Mouse (Mus musculus) adrenal gland, adult 8-10 months (tissue): ENCODE measurements around the gene Ifngr2. TPM values are rescaled to one million over a fixed set of nuclear protein-coding genes. Genes with fewer than 3 reads are reported as not detected.

ENCODE experiments used
- DNase-seq: peaks from one replicate; pipeline ENCODE4 v3.0.0; 2022
- total RNA-seq, 4 experiments: library from RNA; stranded (reverse); gene quantifications; 2 replicates each; pipeline ENCODE4 v1.2.4; 2022

The Ifngr2 gene
- total RNA-seq, 4 experiments from 2014 or later, result 21.8 to 35.9 (median 29.7) TPM

DNA sequence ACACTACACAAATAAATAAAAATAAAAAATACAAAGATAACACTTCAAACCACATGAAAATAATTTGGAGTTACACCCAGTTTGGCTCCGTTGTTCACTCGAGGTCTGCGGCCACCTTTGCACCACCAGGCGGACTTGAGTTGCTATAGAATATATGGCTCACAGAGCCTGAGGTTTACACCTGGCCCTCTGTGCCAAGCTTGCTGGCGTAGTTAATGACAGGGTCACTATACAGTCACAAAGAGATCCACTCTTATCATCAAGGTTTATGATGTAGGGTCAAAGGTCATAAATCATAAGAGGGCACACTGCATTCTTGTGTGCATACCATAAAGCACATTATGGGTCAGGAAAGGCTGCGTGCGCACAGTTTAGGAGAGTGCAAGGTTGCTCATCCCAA lies 19.1 kb downstream of the Ifngr2 start:
- no peak for DNase-seq

DNA sequence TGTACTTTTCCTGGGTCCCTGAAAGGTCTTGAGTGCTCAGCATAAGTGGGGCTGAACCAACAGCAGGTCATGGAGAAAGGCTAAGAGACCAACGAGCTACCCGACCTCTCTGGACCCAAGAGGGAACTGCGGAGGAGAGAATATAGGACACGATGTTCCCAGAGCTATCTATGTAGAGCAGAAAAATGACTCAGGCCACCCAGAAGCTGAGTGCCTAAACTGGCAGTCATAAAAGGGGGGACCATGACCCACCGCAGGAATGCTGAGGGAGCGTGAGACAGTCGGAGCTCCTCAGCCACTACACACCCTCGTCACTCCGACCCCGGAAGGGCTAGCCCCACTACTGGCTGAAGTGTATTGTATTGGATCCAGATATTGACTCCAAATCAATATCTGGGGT lies 22.1 kb downstream of the Ifngr2 start:
- DNase-seq, result no peak

DNA sequence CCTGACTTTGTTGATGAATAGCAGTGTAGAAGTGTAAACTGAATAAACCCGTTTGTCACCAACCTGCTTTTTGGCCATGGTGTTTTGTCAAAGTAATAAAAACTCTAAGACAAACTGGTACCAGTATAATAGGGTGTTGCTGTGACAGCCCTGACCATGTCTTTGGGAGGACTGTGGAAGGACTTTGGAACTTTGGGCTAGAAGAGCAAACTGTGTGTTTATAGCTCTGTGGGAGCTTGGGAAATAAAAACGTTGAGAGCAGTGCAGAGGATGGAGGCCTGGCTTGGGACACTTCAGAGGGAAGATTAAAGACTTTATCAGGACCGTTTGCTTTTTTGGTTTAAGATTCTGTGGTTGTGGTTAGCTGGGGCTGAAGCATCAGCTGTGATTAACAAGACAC lies 24.2 kb downstream of the Ifngr2 start:
- DNase-seq, result no peak

DNA sequence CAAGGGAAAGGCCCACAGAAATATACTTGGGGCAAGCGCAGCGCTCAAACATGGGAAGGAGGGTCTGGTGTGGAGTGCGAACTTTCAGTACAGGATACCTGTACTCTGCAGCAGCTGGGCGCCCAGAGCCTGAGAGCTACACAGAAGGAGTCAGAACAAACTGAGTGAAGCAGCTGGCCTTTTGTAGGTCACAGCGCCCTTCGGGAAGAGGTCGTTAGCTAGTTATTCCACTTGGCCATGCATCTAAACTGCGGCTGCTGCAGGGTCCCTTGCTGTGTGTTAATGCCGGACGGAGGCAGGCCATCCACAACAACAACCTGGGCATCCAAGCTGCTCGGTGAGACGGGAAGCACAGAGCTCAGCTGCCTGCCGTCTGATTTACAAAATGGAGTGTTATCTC lies 28.3 kb downstream of the Ifngr2 start:
- DNase-seq, result no peak

DNA sequence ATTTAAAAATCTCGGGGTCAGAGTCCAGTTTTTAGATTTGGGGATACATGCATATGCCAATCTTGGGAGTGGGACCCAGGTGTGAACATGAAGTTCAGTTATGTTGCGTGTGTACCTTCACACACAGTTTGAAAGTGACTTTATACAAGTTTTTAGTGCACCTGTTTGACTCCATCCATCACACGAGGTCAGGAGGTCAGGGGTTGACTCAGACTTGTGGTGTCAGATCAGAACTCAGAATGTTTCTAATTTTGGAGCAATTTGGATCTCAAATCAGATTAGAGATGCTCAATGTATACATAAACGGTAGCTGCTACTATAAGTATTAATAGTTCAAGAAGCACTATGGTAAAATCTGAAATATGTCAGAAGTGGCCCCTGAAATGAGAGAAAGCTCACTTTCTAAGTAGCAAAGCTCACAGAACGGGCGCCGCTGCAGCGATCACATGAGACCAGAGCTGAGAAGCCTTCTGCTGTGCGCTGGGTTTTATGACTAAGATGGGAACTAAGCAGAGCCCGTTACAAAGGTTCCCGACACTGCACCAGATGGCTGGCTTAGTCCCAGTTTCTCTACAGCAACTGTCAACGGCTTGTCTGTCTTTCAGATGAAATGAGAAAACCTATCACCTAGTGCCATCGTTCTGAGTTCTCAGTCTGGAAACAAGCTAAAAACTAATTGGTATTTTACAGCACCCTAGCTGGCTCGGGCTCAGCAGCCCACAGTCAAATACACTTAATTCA lies 32.3 kb downstream of the Ifngr2 start:
- DNase-seq, result no peak

DNA sequence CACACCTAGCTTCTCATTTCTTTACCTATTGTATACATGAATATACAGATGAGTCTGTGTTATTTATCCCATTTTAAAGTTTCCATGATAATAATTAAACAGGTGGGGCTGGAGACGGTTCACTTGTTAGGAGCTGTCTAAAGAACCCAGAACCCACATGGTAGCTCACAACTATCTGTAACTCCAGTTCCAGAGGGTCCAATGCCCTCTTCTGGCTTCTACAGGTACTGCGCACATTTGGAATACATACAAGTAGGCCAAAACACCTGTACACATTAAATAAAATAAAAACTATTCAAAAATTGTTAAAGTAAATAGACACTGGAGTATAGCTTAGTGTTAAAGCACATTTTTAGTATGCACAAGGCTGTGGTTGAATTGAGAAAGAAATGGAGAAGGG lies 35.4 kb downstream of the Ifngr2 start:
- no peak for DNase-seq

DNA sequence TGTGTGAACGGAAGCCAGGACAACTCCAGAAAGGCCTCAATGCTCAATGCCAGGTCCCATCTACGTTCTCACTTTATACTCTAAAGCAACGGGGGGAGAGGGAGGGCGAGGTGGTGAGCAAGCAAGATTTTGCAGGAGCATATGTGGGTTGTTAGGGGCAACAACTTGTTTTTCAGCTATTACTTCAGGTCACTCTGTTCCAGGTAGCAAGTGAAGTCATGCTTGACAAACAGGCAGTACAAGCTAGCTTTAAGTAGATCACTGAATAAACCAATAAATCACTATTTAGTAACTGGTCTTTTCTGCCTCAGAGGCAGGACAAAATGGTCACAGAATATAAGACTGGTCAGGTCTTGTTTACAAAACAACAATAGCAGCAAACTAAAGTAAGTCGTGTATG lies 38.7 kb downstream of the Ifngr2 start:
- DNase-seq, result no peak

DNA sequence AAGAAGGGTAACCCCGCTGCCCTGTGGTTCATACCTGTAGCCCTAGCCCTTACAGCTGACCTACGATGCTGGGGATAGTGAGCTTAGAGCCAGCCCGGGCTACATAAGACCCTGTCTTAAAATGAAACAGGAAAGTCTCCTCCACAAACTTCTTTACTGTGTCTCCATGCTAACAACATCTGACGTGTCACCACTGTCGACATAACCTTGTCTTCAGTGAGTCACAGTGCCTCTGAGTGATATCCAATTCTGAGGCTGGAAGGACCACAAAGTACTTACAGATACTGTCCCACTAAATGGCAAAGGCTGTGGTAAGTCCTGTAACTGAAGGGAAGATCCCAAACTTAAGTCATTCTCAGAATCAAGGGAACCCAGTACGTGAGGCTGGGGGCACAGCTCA lies 39.4 kb downstream of the Ifngr2 start:
- no peak for DNase-seq

DNA sequence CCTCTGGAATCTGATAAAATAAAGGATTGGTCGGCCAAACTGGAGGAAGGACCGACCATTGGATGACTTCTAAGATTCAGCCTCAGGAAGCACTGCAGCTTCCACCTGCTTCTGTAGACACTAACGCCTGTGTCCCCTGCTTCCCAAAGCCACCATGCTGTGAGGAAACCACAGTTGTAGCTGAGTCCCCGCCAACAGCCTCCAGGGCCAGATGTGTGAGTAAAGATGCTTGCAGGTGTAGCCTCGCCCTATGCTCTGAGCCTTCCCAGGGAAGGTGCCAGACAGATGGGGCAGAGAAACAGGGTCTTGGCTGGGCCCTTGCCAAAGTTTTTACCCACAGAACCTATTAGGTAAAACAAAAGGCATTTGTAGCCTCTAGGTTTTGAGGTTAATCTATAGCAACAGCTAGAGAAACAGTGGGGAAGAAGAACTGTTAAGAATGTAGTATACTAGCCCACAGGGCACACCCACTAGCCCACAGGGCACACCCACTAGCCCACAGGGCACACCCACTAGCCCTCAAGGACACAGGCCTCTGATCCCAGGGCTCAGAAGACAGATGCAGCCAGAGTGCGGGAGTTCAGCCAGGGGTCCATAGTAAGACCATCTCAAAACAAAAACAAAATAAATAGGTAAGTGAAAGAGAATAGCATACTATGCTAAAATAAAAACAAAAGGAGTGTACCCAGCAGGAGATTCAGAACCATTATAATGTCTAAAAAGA lies 41.0 kb downstream of the Ifngr2 start:
- no peak for DNase-seq

DNA sequence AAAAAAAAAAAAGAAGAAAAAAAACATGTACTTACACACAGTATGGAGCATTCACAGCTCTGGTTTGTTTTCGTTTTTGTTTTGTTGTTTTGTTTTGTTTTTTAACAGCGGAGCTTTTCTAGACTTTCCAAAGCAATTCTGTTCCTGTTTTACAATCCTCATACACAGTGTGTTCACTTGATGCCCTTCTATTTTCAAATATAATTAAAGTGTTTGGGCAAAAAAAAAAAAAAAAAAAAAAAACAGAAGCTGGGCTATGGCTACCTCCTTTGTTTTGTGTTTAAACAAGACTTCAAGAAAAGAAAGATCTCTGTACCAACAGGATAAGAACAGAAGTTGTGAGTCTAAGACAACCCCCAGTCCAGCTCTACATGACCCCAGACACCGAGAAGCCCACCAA lies 41.8 kb downstream of the Ifngr2 start:
- no peak for DNase-seq

DNA sequence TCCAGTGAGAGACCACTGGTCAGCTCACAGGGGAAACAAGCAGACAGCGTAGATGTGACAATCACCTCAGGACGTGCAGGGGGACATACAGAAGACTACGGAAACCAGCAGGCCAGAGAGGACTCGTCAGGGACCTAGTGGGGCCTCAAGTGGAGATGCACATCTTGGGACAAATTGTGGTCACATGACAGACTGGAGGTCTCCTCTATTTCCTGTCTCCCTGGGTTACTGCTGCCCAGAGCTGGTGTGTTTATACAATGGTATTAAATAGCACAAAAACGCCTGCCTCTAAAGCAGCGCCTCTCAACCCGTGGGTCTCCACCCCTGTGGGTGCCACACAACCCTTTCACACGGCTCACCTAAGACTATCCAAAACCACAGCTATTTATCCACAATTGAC lies 45.3 kb downstream of the Ifngr2 start:
- no peak for DNase-seq

DNA sequence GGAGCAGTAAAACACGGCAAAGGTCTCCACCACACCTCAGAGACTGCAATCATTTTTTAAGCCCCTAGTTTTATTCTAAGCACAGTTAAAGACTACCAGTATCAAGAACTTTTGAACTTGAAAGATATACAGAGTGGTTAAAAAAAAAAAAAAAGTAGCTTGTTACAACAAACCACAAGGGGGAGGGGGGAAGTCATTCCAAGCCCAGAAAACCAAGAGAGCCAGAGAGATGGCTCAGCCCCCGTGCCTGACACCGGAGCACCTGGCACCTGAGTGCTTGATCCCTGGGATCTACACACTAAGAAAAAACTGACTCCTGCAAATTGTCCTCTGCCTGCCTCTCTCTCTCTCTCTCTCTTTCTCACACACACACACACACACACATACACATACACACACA lies 46.4 kb downstream of the Ifngr2 start:
- DNase-seq, result no peak

DNA sequence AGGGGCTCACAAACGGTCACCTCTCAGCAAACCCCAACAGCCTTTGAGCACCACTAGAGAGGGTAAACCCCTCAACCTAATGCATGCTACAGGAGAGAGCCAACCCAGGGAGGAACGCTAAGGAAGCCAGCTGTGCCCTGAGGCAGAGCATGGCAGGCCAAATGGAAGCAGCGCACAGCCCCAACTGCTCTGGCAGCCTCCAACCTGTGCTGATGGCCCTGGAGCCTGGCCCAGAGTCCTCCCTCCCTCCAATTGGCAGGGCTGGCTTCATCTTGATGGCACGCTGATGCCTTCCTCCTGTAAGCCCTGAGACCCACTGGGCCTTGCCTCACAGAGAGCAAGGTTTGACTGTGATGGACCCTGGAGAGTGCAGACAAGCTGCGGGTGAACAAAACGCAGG lies 48.2 kb downstream of the Ifngr2 start:
- no peak for DNase-seq

DNA sequence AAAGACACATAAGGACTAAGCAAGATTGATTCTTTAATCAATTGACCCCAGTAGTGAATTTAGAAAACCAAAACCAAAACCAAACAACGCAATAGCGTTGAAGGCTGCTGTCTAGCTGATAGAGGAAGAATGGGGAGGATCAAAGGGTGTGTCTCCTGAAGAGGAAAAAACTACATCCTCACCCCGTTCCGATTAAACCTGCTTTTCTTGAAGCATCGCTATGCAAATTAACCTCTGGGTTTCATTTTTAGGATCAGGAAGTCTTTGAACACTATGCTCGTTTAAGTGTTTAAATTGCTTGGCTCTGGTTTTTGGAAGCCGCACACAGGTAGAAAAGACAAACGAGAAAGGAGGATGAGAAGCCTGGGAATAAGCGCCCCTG lies 49.5 kb downstream of the Ifngr2 start:
- DNase-seq, result no peak

DNA sequence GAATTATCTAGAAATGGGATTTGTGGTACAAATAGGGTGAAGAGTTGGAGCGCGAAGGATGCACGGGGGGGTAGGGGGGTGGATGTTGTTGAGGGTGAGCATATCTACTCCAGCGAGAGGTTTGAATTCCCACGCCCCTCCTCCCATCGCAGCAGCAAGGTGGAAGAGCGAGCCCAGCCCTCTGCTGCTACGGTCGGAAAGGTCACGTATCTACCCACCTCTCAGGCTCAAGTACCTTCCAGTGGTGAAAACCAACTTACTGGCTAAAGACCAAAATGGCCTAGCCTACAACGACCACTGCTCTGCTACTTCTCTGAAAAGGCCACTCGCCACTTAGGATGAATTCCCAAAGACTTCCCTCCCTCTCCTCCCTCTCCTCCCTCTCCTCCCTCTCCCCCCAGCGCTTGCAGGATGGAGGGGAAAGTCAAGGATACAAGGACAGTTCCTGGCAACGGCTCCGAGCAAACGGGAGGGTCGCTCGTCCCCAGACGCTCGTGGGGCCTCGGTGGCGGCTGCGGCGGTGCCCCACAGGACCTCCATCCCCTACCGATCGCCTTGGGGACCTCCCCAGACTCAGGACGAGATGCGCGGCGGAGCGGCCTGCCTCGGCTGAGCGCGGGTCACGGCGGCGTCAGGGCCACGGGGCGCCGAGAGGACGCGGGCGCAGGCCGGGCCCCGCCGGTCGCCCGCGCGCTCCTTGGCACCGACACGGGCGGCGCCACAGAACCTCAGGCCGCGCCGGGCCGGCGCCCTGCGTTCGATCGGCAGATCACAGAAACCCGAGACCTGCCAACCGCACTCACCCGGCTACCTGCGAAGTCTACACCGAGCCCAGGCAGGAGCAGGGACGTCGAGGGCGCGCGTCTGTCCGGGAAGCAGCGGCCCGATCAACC lies 50.2 kb downstream of the Ifngr2 start:
- no peak for DNase-seq

DNA sequence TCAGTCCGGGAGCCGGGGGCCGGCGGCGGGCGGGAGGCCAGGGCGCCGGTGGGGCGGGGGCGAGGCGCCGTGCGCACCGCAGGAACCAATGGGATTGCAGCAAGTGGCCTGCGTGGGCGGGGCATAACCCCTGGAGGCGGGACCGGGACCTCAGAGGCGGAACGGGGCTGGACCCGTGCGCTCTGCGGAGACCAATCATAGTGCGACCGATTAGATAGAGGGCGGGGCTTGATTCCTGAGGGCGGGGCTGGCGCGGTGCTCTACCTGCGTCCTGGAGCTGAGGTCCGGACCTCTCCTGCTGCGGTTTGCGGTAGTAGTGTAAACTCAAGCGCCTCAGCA lies 50.8 kb downstream of the Ifngr2 start, which contains the start of gene Tmem50b:
Gene Tmem50b (minus strand): TSS at position 129 of the 339 bp plus-strand sequence.
- DNase-seq, result peak; percentile 98

DNA sequence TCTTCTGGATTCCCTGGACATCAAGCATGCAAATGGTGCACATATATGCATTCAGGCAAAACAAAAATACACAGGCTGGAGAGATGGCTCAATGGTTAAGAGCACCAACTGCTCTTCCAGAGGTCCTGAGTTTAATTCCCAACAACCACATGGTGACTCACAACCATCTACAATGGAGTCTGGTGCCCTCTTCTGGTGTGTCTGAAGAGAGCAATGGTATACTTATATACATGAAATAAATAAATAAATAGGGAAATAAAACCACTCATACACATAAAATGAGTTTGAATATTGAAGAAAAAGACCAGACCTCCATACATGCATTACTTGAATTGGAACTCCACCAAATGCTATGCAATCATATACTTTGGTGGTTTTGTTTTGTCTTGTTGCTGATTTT lies 52.4 kb downstream of the Ifngr2 start:
- no peak for DNase-seq

DNA sequence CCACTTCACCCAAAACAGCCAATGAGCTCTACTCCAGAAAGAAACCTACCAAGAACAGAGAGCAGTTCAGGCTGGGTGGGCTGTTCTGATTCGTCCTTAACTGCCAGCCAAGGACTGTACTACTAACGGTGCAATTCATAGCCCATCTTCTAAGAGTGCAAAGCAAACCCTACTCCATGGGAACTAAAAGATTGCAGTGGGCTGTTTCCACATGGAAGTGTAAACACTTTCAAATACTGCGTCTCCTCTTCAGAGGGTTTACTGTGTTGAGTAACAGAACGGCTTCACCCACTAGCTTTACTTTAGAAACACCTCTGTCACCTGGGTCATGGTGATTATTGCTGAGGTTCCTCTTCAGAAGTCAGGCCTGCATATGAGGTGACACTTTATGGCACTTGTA lies 54.2 kb downstream of the Ifngr2 start:
- no peak for DNase-seq

DNA sequence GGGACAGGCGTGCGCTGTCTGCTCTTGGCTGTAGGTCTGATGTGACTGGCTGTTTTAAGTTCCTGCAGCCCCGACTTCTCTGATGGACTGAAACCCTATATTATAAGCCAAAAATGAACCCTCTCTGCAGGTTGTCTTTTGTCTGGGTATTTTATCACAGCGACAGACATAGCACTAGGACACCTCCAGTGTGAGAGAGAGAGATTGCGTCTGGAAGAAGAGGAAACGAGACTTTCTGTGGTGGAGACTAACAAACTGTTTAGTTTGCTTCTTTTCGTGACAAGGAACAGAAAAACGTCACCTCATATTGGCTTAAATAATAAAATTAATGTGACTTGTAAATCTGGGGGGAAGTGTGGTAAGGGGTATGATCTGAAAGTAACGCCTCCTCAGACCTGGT lies 54.8 kb downstream of the Ifngr2 start:
- no peak for DNase-seq

DNA sequence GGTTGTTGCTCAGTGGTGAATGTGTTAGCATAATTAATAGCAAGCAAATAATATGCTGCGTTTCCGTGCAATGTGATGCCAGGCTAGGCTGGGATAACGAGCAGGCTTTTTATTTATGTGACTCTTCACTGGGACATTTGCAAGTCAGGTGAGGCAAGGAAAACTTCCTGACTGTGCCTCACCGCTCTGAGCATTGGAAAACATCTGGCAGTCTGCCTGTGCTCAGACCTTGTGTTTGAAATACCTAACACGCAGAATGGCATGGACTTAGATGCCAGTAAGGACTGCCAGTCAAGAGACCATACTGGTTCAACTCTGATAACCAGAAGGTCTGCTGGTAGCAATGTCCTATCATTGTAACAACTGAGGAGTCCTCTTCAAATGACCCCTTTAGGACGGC lies 58.3 kb downstream of the Ifngr2 start:
- DNase-seq, result no peak

DNA sequence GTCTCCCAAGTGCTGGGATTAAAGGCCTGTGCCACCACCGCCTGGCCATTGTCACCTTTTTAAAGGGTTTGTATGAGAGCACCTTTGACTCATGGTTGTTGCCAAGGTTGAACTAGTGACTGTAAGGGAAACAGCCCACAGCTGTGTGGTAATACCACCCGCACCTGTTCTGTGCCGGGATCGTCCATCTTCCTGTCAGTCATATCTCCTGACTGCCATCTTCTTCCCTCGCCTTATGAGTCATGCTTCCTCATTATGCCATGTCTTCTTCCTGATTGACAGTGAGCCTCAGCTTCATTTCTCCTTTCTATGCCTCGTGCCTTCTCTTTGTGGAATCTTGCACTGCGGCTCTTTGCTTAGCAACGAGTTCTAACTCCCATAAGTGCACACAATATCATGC lies 60.1 kb downstream of the Ifngr2 start:
- no peak for DNase-seq

DNA sequence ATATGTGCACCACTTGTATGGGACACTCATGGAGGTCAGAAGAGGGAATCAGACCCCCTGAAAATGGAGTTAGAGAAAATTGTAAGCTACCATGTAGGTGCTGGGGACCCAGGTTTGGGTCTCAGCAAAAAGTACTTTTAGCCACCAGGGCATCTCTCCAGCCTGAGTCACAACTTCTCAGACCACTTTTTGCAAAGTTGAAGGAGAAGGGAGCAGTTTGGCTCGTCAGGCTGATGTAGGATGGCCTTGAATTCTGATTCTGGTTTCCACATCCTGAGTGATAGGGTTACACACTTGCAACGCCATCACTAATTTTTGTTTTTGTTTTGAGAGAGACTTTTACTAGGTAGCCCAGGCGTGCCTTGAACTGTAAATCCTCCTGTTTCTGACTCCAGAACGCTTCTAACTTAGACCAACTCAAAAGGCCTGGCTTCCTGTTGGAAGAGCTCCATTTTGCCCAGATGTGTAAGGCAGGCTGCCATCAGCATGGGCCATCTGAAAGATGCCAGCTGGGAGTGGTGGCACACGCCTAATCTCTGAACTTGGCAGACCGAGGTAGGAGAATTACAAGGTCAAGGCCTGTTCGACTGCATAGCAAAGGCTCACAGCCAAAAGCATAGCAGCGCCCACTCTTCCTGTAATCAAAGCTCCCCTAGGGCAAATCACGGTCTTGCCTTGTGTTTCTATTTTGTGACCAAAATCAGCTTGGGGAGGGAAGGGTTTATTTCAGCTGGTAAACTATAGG lies 62.8 kb downstream of the Ifngr2 start:
- DNase-seq, result peak; percentile 76

DNA sequence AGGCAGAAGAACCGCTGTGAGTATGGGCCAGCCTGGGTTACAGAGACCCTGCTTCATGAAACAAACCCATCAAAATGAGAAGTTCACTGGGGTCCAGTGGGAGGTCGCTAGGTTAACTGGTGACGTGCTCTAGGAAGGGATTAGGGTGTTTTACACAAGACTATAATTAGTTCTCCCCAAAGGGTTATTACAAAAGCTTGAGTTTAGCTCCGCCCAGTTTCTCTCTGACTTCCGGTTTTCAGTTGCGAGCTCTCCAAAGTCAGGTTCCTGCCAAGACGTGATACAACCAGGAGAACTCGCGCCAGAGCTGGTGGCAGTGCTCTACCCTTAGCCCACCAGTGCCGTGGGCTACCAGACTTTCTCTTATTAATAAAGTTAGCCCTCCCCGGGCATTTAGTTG lies 64.4 kb downstream of the Ifngr2 start:
- no peak for DNase-seq
